Mouse (Mus musculus) spleen, embryonic (tissue): ENCODE measurements around the gene Bad.

Experiments
- CTCF ChIA-PET: fragments of 350-600 bp; sonication (Branson Sonifier 250); formaldehyde crosslinking; loops from one replicate; lab custom pipeline; 2022; lab: Charles Lee

Gene Bad

GRCm38 (mm10) chr19:6999360-7000063, 57.9 kb downstream of the Bad start:
- CTCF ChIA-PET, result no interaction called here
